Mouse (Mus musculus) MEL-GATA-1-ER (cell line): ENCODE measurements around the gene P2ry14.
"Not testable (repeated sequence)": the region's sequence is repeated elsewhere in the genome, so short reads cannot be mapped to it uniquely, and the experiment has no call there.

Source experiments
- DNase-seq: peaks from one replicate; pipeline ENCODE4 v3.0.0-alpha.2; 2012; ENCODE audit warnings: low read depth; ENCODE audit errors: extremely low read depth

The P2ry14 gene

GRCm38 (mm10) chr3:59145194-59145593, 8.2 kb downstream of the P2ry14 start:
- DNase-seq, result no peak

- DNase-seq, result no peak
Observed at GRCm38 (mm10) chr3:59141507-59142305, 11.7 kb downstream of the P2ry14 start.

- DNase-seq, result not testable (repeated sequence)
Observed at GRCm38 (mm10) chr3:59140941-59141340, 12.5 kb downstream of the P2ry14 start.

GRCm38 (mm10) chr3:59140115-59140514, 13.3 kb downstream of the P2ry14 start:
- DNase-seq, result no peak

GRCm38 (mm10) chr3:59139651-59140051, 13.8 kb downstream of the P2ry14 start:
- no peak for DNase-seq

GRCm38 (mm10) chr3:59138946-59139468, 14.4 kb downstream of the P2ry14 start:
- no peak for DNase-seq

- no peak for DNase-seq
Observed at GRCm38 (mm10) chr3:59135911-59136653, 17.3 kb downstream of the P2ry14 start.

- peak; percentile 92 for DNase-seq
Observed at GRCm38 (mm10) chr3:59133189-59133588, 20.2 kb downstream of the P2ry14 start.

GRCm38 (mm10) chr3:59131966-59132365, 21.5 kb downstream of the P2ry14 start:
- DNase-seq, result no peak

- no peak for DNase-seq
Observed at GRCm38 (mm10) chr3:59131081-59131480, 22.3 kb downstream of the P2ry14 start.

- DNase-seq, result no peak
Observed at GRCm38 (mm10) chr3:59130431-59130830, 23.0 kb downstream of the P2ry14 start.

- no peak for DNase-seq
Observed at GRCm38 (mm10) chr3:59129547-59129946, 23.9 kb downstream of the P2ry14 start.

GRCm38 (mm10) chr3:59128681-59129080, 24.7 kb downstream of the P2ry14 start:
- no peak for DNase-seq

GRCm38 (mm10) chr3:59125783-59126555, 27.4 kb downstream of the P2ry14 start:
- DNase-seq, result peak; percentile 63

GRCm38 (mm10) chr3:59125022-59125421, 28.4 kb downstream of the P2ry14 start:
- DNase-seq, result no peak

GRCm38 (mm10) chr3:59121780-59122449, 31.5 kb downstream of the P2ry14 start:
- DNase-seq, result no peak

- no peak for DNase-seq
Observed at GRCm38 (mm10) chr3:59121067-59121730, 32.2 kb downstream of the P2ry14 start.

GRCm38 (mm10) chr3:59113973-59114517, 39.4 kb downstream of the P2ry14 start:
- peak; percentile 94 for DNase-seq

- not testable (repeated sequence) for DNase-seq
Observed at GRCm38 (mm10) chr3:59113291-59113690, 40.1 kb downstream of the P2ry14 start.

- DNase-seq, result no peak
Observed at GRCm38 (mm10) chr3:59111944-59112343, 41.5 kb downstream of the P2ry14 start.
